22 mouse cellular contexts compared by ENCODE assay signal in the genomic region with DNA sequence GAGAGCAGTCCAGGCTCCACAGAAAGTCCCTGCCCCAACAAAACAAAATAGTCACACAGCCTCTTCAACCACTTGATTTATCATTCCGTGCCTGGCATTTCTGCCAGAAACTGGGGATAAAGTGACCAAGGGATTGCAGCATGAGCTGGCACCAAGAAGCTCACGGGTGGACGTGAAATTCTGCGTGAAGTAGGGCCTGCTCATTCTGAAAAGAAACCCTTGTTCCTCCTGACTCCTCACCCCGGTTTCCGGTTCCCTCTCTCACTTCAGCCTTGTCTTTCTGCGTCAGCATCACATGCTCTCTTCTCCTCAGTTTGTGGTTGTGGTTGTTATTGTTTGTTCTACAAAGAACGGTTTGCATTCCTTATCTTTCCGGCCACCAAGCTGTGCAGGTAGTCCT. TPM values are rescaled to one million over a fixed set of nuclear protein-coding genes. Genes with fewer than 3 reads are reported as not detected.
DNase-seq lines count a peak whose midpoint lies in the region; ATAC-seq and TF ChIP-seq lines count a peak whose summit lies in the region.
"Had no signal": no experiment of that assay in that cellular context is flagged by ENCODE, and none has a peak within 500 bp of the region (broad histone marks: within the 10 kb centered on the region; RNA-seq: fewer than 3 reads in every experiment).

No protein-coding gene starts in this region.

- 61% methylated on average over 9 of the region's 9 CpGs for WGBS in liver, embryonic 13.5 days (ENCODE audit: insufficient replicate concordance)
- WGBS in liver, embryonic 12.5 days (ENCODE audit: insufficient replicate concordance): 59% methylated on average over 9 of the region's 9 CpGs
- 88% methylated on average over 9 of the region's 9 CpGs for WGBS in limb, embryonic 10.5 days

- H3K9me3 ChIP-seq in liver, embryonic 13.5 days (replicated peaks): no peaks in the 10 kb centered on the region
- no peaks in the 10 kb centered on the region for H3K9me3 ChIP-seq in liver, embryonic 12.5 days (replicated peaks)
- H3K9me3 ChIP-seq in limb, embryonic 10.5 days (replicated peaks): no peaks in the 10 kb centered on the region
- H3K9me3 ChIP-seq: embryonic facial prominence, embryonic 13.5 days; G1E; hindbrain, embryonic 12.5 days; kidney, embryonic 15.5 days; neural tube, embryonic 15.5 days had no signal

- TF ChIP-seq CTCF in left cerebral cortex, adult 2 months (IDR thresholded peaks at IDR 0.05): no peak

- no peak overlapping the region for H3K4me2 ChIP-seq in liver, embryonic 13.5 days
- no peak overlapping the region for H3K4me2 ChIP-seq in liver, embryonic 12.5 days
- H3K4me2 ChIP-seq: embryonic facial prominence, embryonic 13.5 days; hindbrain, embryonic 12.5 days; kidney, embryonic 15.5 days; lung, embryonic 14.5 days; neural tube, embryonic 15.5 days had no signal

- ATAC-seq in liver, embryonic 13.5 days (ENCODE audit: low read depth): no peak
- ATAC-seq in liver, embryonic 12.5 days: no peak
- peak; percentile 50 for ATAC-seq in inflammation-experienced regulatory T-cells, adult 6 months
- ATAC-seq: intestine, embryonic 16.5 days had no signal

- H3K36me3 ChIP-seq in liver, embryonic 13.5 days: no peaks in the 10 kb centered on the region
- no peaks in the 10 kb centered on the region for H3K36me3 ChIP-seq in liver, embryonic 12.5 days
- H3K36me3 ChIP-seq in splenic B cell, adult 2 months (ENCODE audit: control insufficient read depth, insufficient read depth, low read length, poor library complexity, severe bottlenecking): no peaks in the 10 kb centered on the region
- no peaks in the 10 kb centered on the region for H3K36me3 ChIP-seq in limb, embryonic 10.5 days
- H3K36me3 ChIP-seq: embryonic facial prominence, embryonic 13.5 days; G1E; hindbrain, embryonic 12.5 days; kidney, embryonic 15.5 days; neural tube, embryonic 15.5 days had no signal

- 0 out of 2 replicates have a peak overlapping the region, but pooled peaks have one; percentile 2 for H3K27ac ChIP-seq in liver, embryonic 13.5 days
- no peak overlapping the region for H3K27ac ChIP-seq in liver, embryonic 12.5 days
- no peak overlapping the region for H3K27ac ChIP-seq in left cerebral cortex, adult 2 months
- H3K27ac ChIP-seq in limb, embryonic 10.5 days: no peak overlapping the region
- H3K27ac ChIP-seq: embryonic facial prominence, embryonic 13.5 days; hindbrain, embryonic 12.5 days; kidney, embryonic 15.5 days; neural tube, embryonic 15.5 days had no signal

- H3K9ac ChIP-seq in liver, embryonic 13.5 days: no peak overlapping the region
- H3K9ac ChIP-seq in liver, embryonic 12.5 days: no peak overlapping the region
- H3K9ac ChIP-seq: embryonic facial prominence, embryonic 13.5 days; hindbrain, embryonic 12.5 days; kidney, embryonic 15.5 days; lung, embryonic 14.5 days; neural tube, embryonic 15.5 days had no signal

- peaks cover 27% of the 10 kb centered on the region for H3K4me1 ChIP-seq in liver, embryonic 13.5 days (replicated peaks)
- peaks cover 25% of the 10 kb centered on the region for H3K4me1 ChIP-seq in liver, embryonic 12.5 days
- H3K4me1 ChIP-seq in limb, embryonic 10.5 days: peaks cover 7% of the 10 kb centered on the region

- H3K4me3 ChIP-seq in liver, embryonic 13.5 days (replicated peaks): no peak overlapping the region
- H3K4me3 ChIP-seq in liver, embryonic 12.5 days: no peak overlapping the region
- H3K4me3 ChIP-seq in left cerebral cortex, adult 2 months: no peak overlapping the region
- no peak overlapping the region for H3K4me3 ChIP-seq in limb, embryonic 10.5 days
- H3K4me3 ChIP-seq: embryonic facial prominence, embryonic 13.5 days; hindbrain, embryonic 12.5 days; kidney, embryonic 15.5 days; neural tube, embryonic 15.5 days had no signal

- intact Hi-C loops in left cerebral cortex, adult 2 months (cut with DNase I): no loop called here

- H3K27me3 ChIP-seq in liver, embryonic 13.5 days: no peaks in the 10 kb centered on the region
- no peaks in the 10 kb centered on the region; the same call in 1 of the 2 replicates for H3K27me3 ChIP-seq in liver, embryonic 12.5 days (replicated peaks)
- no peaks in the 10 kb centered on the region for H3K27me3 ChIP-seq in splenic B cell, adult 2 months (ENCODE audit: control insufficient read depth, insufficient read depth, low read length, poor library complexity, severe bottlenecking)
- peaks cover 7% of the 10 kb centered on the region; the same call in 1 of the 2 replicates for H3K27me3 ChIP-seq in limb, embryonic 10.5 days (ENCODE audit: low read depth, poor library complexity, severe bottlenecking)
- H3K27me3 ChIP-seq: embryonic facial prominence, embryonic 13.5 days; hindbrain, embryonic 12.5 days; kidney, embryonic 15.5 days; neural tube, embryonic 15.5 days had no signal

- no peak for DNase-seq in liver, embryonic 13.5 days
- peak; percentile 42 for DNase-seq in thymus, postnatal 0 days (ENCODE audit: low spot score)
- no peak for DNase-seq in thymus, adult 18-20 months
- peak; percentile 35 for DNase-seq in splenic B cell, adult 2 months (ENCODE audit: low read depth, low spot score)
- DNase-seq in left cerebral cortex, adult 2 months (ENCODE audit: extremely low spot score in 1 of 2, low spot score in 2 of 2): no peak
- DNase-seq in limb, embryonic 10.5 days (ENCODE audit: low spot score): no peak
- DNase-seq: adrenal gland, postnatal 10 days; B cell, adult 2 months; cerebellum, adult 8-10 months; heart, postnatal 10 days; lung, embryonic 14.5 days; right cerebral cortex, postnatal 25 days; thymus, postnatal 14 days had no signal

RNA-seq across cellular contexts. Expression of a gene that starts 5.7 kb away (rescaled TPM):
- polyA plus RNA-seq in liver, embryonic 13.5 days (2015; fragmentation: Nextera tagmentation; extraction: Ambion mirVana): 17.6 and 20.3 TPM in 2 replicates
- polyA plus RNA-seq in liver, embryonic 12.5 days (2016; fragmentation: Nextera tagmentation; extraction: Ambion mirVana): 13.7 and 14.6 TPM in 2 replicates
- polyA plus RNA-seq in thymus, postnatal 0 days (2015; fragmentation: Nextera tagmentation; extraction: Ambion mirVana): 75.2 and 79.9 TPM in 2 replicates
- polyA plus RNA-seq in inflammation-experienced regulatory T-cells, adult 6 months (2017; shearing (Covaris generic)): 100 to 1,000 TPM in 1 of 3 experiments, 10 to 100 TPM in 1, 1 to 10 TPM in 1; 7.1 to 195 (median 12.4) TPM
- total RNA-seq in left cerebral cortex, adult 2 months (2021): under 1 TPM; 0.32 to 0.33 TPM
- 0.46 and 0.49 TPM in 2 replicates for polyA plus RNA-seq in limb, embryonic 10.5 days (2016; fragmentation: Nextera tagmentation; extraction: Ambion mirVana)

RNA-seq across cellular contexts. Expression of a gene that starts 56.3 kb away (rescaled TPM):
- polyA plus RNA-seq in liver, embryonic 13.5 days (2015; fragmentation: Nextera tagmentation; extraction: Ambion mirVana): 58.4 and 66.0 TPM in 2 replicates
- 68.0 and 73.9 TPM in 2 replicates for polyA plus RNA-seq in liver, embryonic 12.5 days (2016; fragmentation: Nextera tagmentation; extraction: Ambion mirVana)
- 41.8 and 46.4 TPM in 2 replicates for polyA plus RNA-seq in thymus, postnatal 0 days (2015; fragmentation: Nextera tagmentation; extraction: Ambion mirVana)
- polyA plus RNA-seq in inflammation-experienced regulatory T-cells, adult 6 months (2017; shearing (Covaris generic)): 10 to 100 TPM in 2 of 3 experiments, 1 to 10 TPM in 1; 9.9 to 33.6 (median 14.7) TPM
- under 1 TPM; 0.43 to 0.47 TPM for total RNA-seq in left cerebral cortex, adult 2 months (2021)
- 80.6 and 83.3 TPM in 2 replicates for polyA plus RNA-seq in limb, embryonic 10.5 days (2016; fragmentation: Nextera tagmentation; extraction: Ambion mirVana)
- total RNA-seq: gastrocnemius, adult 8-10 months had no signal

Comparison
In these comparisons a context has a peak if more than half of its experiments do, and no peak if none do; other contexts are left out.
1. DNase-seq: peak in thymus, postnatal 0 days (single experiment) and splenic B cell, adult 2 months (single experiment); none in liver, embryonic 13.5 days (single experiment), thymus, adult 18-20 months (0 of 2), left cerebral cortex, adult 2 months (0 of 2) and limb, embryonic 10.5 days (single experiment).